Mouse (Mus musculus) hindbrain, embryonic 12.5 days (tissue): ENCODE measurements around the gene Lamtor4. TPM values are rescaled to one million over a fixed set of nuclear protein-coding genes. Genes with fewer than 3 reads are reported as not detected.
A peak's percentile ranks its signal among the peaks of the same experiment; 100 is the strongest.

ENCODE experiments used
- ATAC-seq: fragments of 200-750 bp; cut with Nextera tagmentation; 2 replicates; pipeline ENCODE4 v1.8.0; 2017; ENCODE audit warnings: moderate TSS enrichment; ENCODE audit not compliant: low FRiP score
- H3K27ac ChIP-seq: fragments of 300-500 bp; sonication (generic); 2 replicates; pipeline ENCODE4 v1.5.1; 2016; ENCODE audit warnings: mild to moderate bottlenecking
- H3K27me3 ChIP-seq: fragments of 300-500 bp; sonication (generic); 2 replicates; pipeline ENCODE4 v1.6.1; 2016; ENCODE audit warnings: mild to moderate bottlenecking
- H3K36me3 ChIP-seq: fragments of 300-500 bp; sonication (generic); 2 replicates; pipeline ENCODE4 v1.6.1; 2016; ENCODE audit warnings: mild to moderate bottlenecking
- H3K4me1 ChIP-seq: fragments of 300-500 bp; sonication (generic); 2 replicates; pipeline ENCODE4 v1.6.1; 2016
- H3K4me2 ChIP-seq: fragments of 300-500 bp; sonication (generic); replicated peaks from 2 replicates; pipeline ENCODE4 v1.6.1; 2016; ENCODE audit warnings: mild to moderate bottlenecking
- H3K4me3 ChIP-seq: fragments of 300-500 bp; sonication (generic); 2 replicates; pipeline ENCODE4 v1.5.1; 2016; ENCODE audit warnings: mild to moderate bottlenecking
- H3K9ac ChIP-seq: fragments of 300-500 bp; sonication (generic); 2 replicates; pipeline ENCODE4 v1.6.1; 2016; ENCODE audit warnings: mild to moderate bottlenecking, moderate library complexity
- H3K9me3 ChIP-seq: fragments of 300-500 bp; sonication (generic); replicated peaks from 2 replicates; pipeline ENCODE4 v1.6.1; 2016; ENCODE audit warnings: mild to moderate bottlenecking
- WGBS: fragments of 180-500 bp; shearing (Covaris S2); methylation state at CpG from one replicate; pipeline ENCODE4 v1.1.7; 2016; 5-methylcytosine and 5-hydroxymethylcytosine counted together
- polyA plus RNA-seq: library from polyadenylated mRNA; unstranded; fragments of >200 nt; fragmentation: Nextera tagmentation; extraction: Ambion mirVana; gene quantifications from 2 replicates; pipeline ENCODE4 v1.2.1, GENCODE M21; 2016

Lamtor4 gene
- polyA plus RNA-seq, 1 experiment from 2014 or later = 60.7 TPM

- Histone ChIP-seq H3K4me1 (peaks cover 25% of the 10 kb centered on the region), H3K27me3 (no peaks in the 10 kb centered on the region), H3K27ac (no peak overlapping the region), H3K9ac (peak overlapping the region; percentile 97), H3K4me2 (peak overlapping the region; percentile 100), H3K36me3 (peaks cover 49% of the 10 kb centered on the region), H3K4me3 (peak overlapping the region; percentile 97), H3K9me3 (no peaks in the 10 kb centered on the region)
- 68% methylated on average over 18 of the region's 18 CpGs for WGBS
- no peak for ATAC-seq
Observed at GRCm38 (mm10) chr5:138262582-138263240, 7.4 kb downstream of the Lamtor4 start.

GRCm38 (mm10) chr5:138263260-138264206 is 8.3 kb downstream of the Lamtor4 start, which contains the start of gene BC037034:
BC037034 (minus strand) TSS chr5:138264033.
- Histone ChIP-seq H3K4me1 (peaks cover 25% of the 10 kb centered on the region), H3K36me3 (peaks cover 42% of the 10 kb centered on the region)
- WGBS = under 1% methylated on average over 67 of the region's 71 CpGs

GRCm38 (mm10) chr5:138264207-138264578 is 8.9 kb downstream of the Lamtor4 start:
- H3K4me2 ChIP-seq = peak overlapping the region; percentile 100
- peaks cover 36% of the 10 kb centered on the region for H3K36me3 ChIP-seq
- WGBS = 18% methylated on average over 6 of the region's 6 CpGs
- ATAC-seq = no peak
- H3K4me3 ChIP-seq = peak overlapping the region; percentile 97
- H3K9ac ChIP-seq = peak overlapping the region; percentile 97
- H3K27me3 ChIP-seq = no peaks in the 10 kb centered on the region
- H3K4me1 ChIP-seq = peaks cover 25% of the 10 kb centered on the region
- no peaks in the 10 kb centered on the region for H3K9me3 ChIP-seq
- H3K27ac ChIP-seq = peak overlapping the region; percentile 81; the same call in 1 of the 2 replicates

More at GRCm38 (mm10) chr5:138263260-138264206, 8.3 kb downstream of the Lamtor4 start, which contains the start of gene BC037034:
- Histone ChIP-seq H3K27ac (peak within 1 kb of the TSS; percentile 81), H3K9ac (peak within 1 kb of the TSS; percentile 97), H3K27me3 (no peaks in the 10 kb centered on the region), H3K4me2 (peak within 1 kb of the TSS; percentile 100), H3K4me3 (peak within 1 kb of the TSS; percentile 97), H3K9me3 (no peaks in the 10 kb centered on the region)
- peak; percentile 84 for ATAC-seq

GRCm38 (mm10) chr5:138265712-138266111 is 10.4 kb downstream of the Lamtor4 start:
- no peak overlapping the region for H3K27ac ChIP-seq
- peaks cover 22% of the 10 kb centered on the region for H3K36me3 ChIP-seq
- H3K4me1 ChIP-seq = peaks cover 22% of the 10 kb centered on the region
- H3K4me2 ChIP-seq = no peak overlapping the region
- over 99% methylated on average over 4 of the region's 4 CpGs for WGBS
- no peaks in the 10 kb centered on the region for H3K9me3 ChIP-seq
- H3K9ac ChIP-seq = no peak overlapping the region
- no peaks in the 10 kb centered on the region for H3K27me3 ChIP-seq
- no peak for ATAC-seq
- no peak overlapping the region for H3K4me3 ChIP-seq

GRCm38 (mm10) chr5:138267114-138267513 is 11.8 kb downstream of the Lamtor4 start:
- WGBS = 93% methylated on average over 3 of the region's 3 CpGs
- H3K9ac ChIP-seq = no peak overlapping the region
- H3K36me3 ChIP-seq = peaks cover 8% of the 10 kb centered on the region
- H3K4me3 ChIP-seq = no peak overlapping the region
- no peaks in the 10 kb centered on the region; the same call in 1 of the 2 replicates for H3K27me3 ChIP-seq
- ATAC-seq = no peak
- no peak overlapping the region for H3K4me2 ChIP-seq
- H3K9me3 ChIP-seq = no peaks in the 10 kb centered on the region
- peaks cover 28% of the 10 kb centered on the region for H3K4me1 ChIP-seq
- H3K27ac ChIP-seq = no peak overlapping the region

- WGBS = 78% methylated on average over 4 of the region's 4 CpGs
- Histone ChIP-seq H3K36me3 (peaks cover 9% of the 10 kb centered on the region), H3K27me3 (no peaks in the 10 kb centered on the region; the same call in 1 of the 2 replicates), H3K4me1 (peaks cover 32% of the 10 kb centered on the region), H3K4me3 (no peak overlapping the region), H3K9me3 (no peaks in the 10 kb centered on the region), H3K4me2 (no peak overlapping the region), H3K9ac (no peak overlapping the region), H3K27ac (no peak overlapping the region)
- no peak for ATAC-seq
Observed at GRCm38 (mm10) chr5:138268980-138269379, 13.7 kb downstream of the Lamtor4 start.

- Histone ChIP-seq H3K36me3 (peaks cover 17% of the 10 kb centered on the region), H3K4me2 (no peak overlapping the region), H3K4me3 (no peak overlapping the region), H3K27ac (no peak overlapping the region), H3K9me3 (no peaks in the 10 kb centered on the region), H3K4me1 (peaks cover 47% of the 10 kb centered on the region), H3K27me3 (no peaks in the 10 kb centered on the region; the same call in 1 of the 2 replicates), H3K9ac (no peak overlapping the region)
- ATAC-seq = no peak
- WGBS = 51% methylated on average over 3 of the region's 3 CpGs
Observed at GRCm38 (mm10) chr5:138271232-138271631, 15.9 kb downstream of the Lamtor4 start.

- Histone ChIP-seq H3K9me3 (no peaks in the 10 kb centered on the region), H3K9ac (peak within 1 kb of the TSS; percentile 45; the same call in 1 of the 2 replicates), H3K27ac (peak within 1 kb of the TSS; percentile 55), H3K4me2 (peak within 1 kb of the TSS; percentile 39), H3K4me3 (peak within 1 kb of the TSS; percentile 19), H3K36me3 (peaks cover 26% of the 10 kb centered on the region), H3K4me1 (peaks cover 60% of the 10 kb centered on the region), H3K27me3 (no peaks in the 10 kb centered on the region; the same call in 1 of the 2 replicates)
- 1% methylated on average over 12 of the region's 12 CpGs for WGBS
- no peak for ATAC-seq
Observed at GRCm38 (mm10) chr5:138272409-138272923, 17.2 kb downstream of the Lamtor4 start, which contains the start of gene Gal3st4. Gal3st4 (minus strand) TSS chr5:138272840.

- H3K4me1 ChIP-seq = peaks cover 75% of the 10 kb centered on the region
- no peak for ATAC-seq
- 52% methylated on average over 8 of the region's 8 CpGs for WGBS
- H3K9ac ChIP-seq = peak overlapping the region; percentile 39; the same call in 1 of the 2 replicates
- no peak overlapping the region; the same call in 1 of the 2 replicates for H3K4me2 ChIP-seq
- no peaks in the 10 kb centered on the region; the same call in 1 of the 2 replicates for H3K27me3 ChIP-seq
- H3K9me3 ChIP-seq = no peaks in the 10 kb centered on the region
- H3K36me3 ChIP-seq = peaks cover 32% of the 10 kb centered on the region
- no peak overlapping the region for H3K27ac ChIP-seq
- no peak overlapping the region for H3K4me3 ChIP-seq
Observed at GRCm38 (mm10) chr5:138274186-138274585, 18.9 kb downstream of the Lamtor4 start.

- Histone ChIP-seq H3K4me3 (peak overlapping the region; percentile 68), H3K4me1 (peaks cover 75% of the 10 kb centered on the region), H3K27ac (peak overlapping the region; percentile 49; the same call in 1 of the 2 replicates), H3K4me2 (peak overlapping the region; percentile 85), H3K9ac (peak overlapping the region; percentile 60), H3K27me3 (no peaks in the 10 kb centered on the region; the same call in 1 of the 2 replicates), H3K9me3 (no peaks in the 10 kb centered on the region), H3K36me3 (peaks cover 32% of the 10 kb centered on the region)
- no peak for ATAC-seq
- whole genome bisulfite sequencing = 9% methylated on average over 41 of the region's 41 CpGs
Observed at GRCm38 (mm10) chr5:138275216-138276050, 20.2 kb downstream of the Lamtor4 start.

GRCm38 (mm10) chr5:138277994-138278393 is 22.7 kb downstream of the Lamtor4 start:
- Histone ChIP-seq H3K27ac (no peak overlapping the region), H3K4me2 (peak overlapping the region; percentile 85), H3K4me1 (peaks cover 57% of the 10 kb centered on the region), H3K36me3 (peaks cover 32% of the 10 kb centered on the region), H3K9me3 (0 out of 2 replicates have a peak, but pooled peaks cover 3% of the 10 kb centered on the region), H3K9ac (peak overlapping the region; percentile 88), H3K27me3 (peaks cover 7% of the 10 kb centered on the region; the same call in 1 of the 2 replicates), H3K4me3 (peak overlapping the region; percentile 68)
- 90% methylated on average over 7 of the region's 7 CpGs for WGBS
- no peak for ATAC-seq
